Mouse (Mus musculus) cerebellum, adult 18-20 months (tissue): ENCODE results near the gene Nudt8.
A peak's percentile ranks its signal among the peaks of the same experiment; 100 is the strongest.

Experiments used
- DNase-seq, 2 experiments: peaks; one replicate each; pipeline ENCODE4 v3.0.0; 2021

Gene Nudt8

GRCm38 (mm10) chr19:3988750-3989149 lies 11.6 kb upstream of the Nudt8 start:
- no peak for DNase-seq

- no peak for DNase-seq
Measured at GRCm38 (mm10) chr19:3990804-3991203, 9.6 kb upstream of the Nudt8 start.

GRCm38 (mm10) chr19:3991562-3991961 lies 8.8 kb upstream of the Nudt8 start:
- no peak for DNase-seq

GRCm38 (mm10) chr19:3991966-3992365 lies 8.4 kb upstream of the Nudt8 start:
- DNase-seq: no peak

- no peak for DNase-seq
Measured at GRCm38 (mm10) chr19:3992416-3992815, 8.0 kb upstream of the Nudt8 start, which contains the start of gene Tbx10. TSS of gene Tbx10 (plus strand) at chr19:3992752.

- DNase-seq: no peak
Measured at GRCm38 (mm10) chr19:3994932-3995331, 5.4 kb upstream of the Nudt8 start.

GRCm38 (mm10) chr19:3995505-3995904 lies 4.9 kb upstream of the Nudt8 start:
- no peak for DNase-seq

- no peak for DNase-seq
Measured at GRCm38 (mm10) chr19:3996106-3996505, 4.3 kb upstream of the Nudt8 start.

GRCm38 (mm10) chr19:3996747-3997146 lies 3.6 kb upstream of the Nudt8 start:
- DNase-seq: no peak

- DNase-seq: no peak
Measured at GRCm38 (mm10) chr19:3997231-3997630, 3.1 kb upstream of the Nudt8 start.

- no peak for DNase-seq
Measured at GRCm38 (mm10) chr19:3998335-3998734, 2.0 kb upstream of the Nudt8 start.

- DNase-seq: no peak
Measured at GRCm38 (mm10) chr19:3999121-3999730, 1.2 kb upstream of the Nudt8 start.

- peak in 1 of 2 experiments; percentile 36 for DNase-seq
Measured at GRCm38 (mm10) chr19:4000949-4001525, 657 bp downstream of the Nudt8 start.

- no peak for DNase-seq
Measured at GRCm38 (mm10) chr19:4001752-4002151, 1.4 kb downstream of the Nudt8 start.

- no peak for DNase-seq
Measured at GRCm38 (mm10) chr19:4003112-4003511, 2.7 kb downstream of the Nudt8 start, which contains the start of gene Doc2g. TSS of gene Doc2g (plus strand) at chr19:4003313.

- no peak for DNase-seq
Measured at GRCm38 (mm10) chr19:4003641-4004040, 3.3 kb downstream of the Nudt8 start.

GRCm38 (mm10) chr19:4004331-4004730 lies 4.0 kb downstream of the Nudt8 start:
- DNase-seq: no peak

GRCm38 (mm10) chr19:4005091-4005490 lies 4.7 kb downstream of the Nudt8 start:
- no peak for DNase-seq

GRCm38 (mm10) chr19:4005971-4006370 lies 5.6 kb downstream of the Nudt8 start:
- no peak for DNase-seq

- no peak for DNase-seq
Measured at GRCm38 (mm10) chr19:4011086-4011485, 10.7 kb downstream of the Nudt8 start.

GRCm38 (mm10) chr19:4012432-4013022 lies 12.1 kb downstream of the Nudt8 start, which contains the start of gene Ndufv1:
TSS of gene Ndufv1 (minus strand) at chr19:4012806.
- DNase-seq: peak; percentile 94 to 99

GRCm38 (mm10) chr19:4013066-4013465 lies 12.7 kb downstream of the Nudt8 start:
- DNase-seq: no peak

- DNase-seq: no peak
Measured at GRCm38 (mm10) chr19:4014802-4015201, 14.4 kb downstream of the Nudt8 start.

GRCm38 (mm10) chr19:4015635-4016034 lies 15.3 kb downstream of the Nudt8 start:
- DNase-seq: no peak
